Comparison of ENCODE assay signal across 14 mouse cellular contexts in genomic region chr1:159675472-159675871, GRCm38 (mm10).
"Had no signal": no experiment of that assay in that cellular context is flagged by ENCODE, and none has a peak within 500 bp of the region (broad histone marks: within the 10 kb centered on the region; RNA-seq: fewer than 3 reads in every experiment).

No protein-coding gene starts in this region.

- DNase-seq: lung, adult 18-20 months; lung, embryonic 14.5 days; lung, postnatal 10 days; lung, postnatal 4 days; right cerebral cortex, postnatal 14 days; thymus, postnatal 14 days; thymus, postnatal 36 days had no signal

- ATAC-seq: midbrain, embryonic 13.5 days; midbrain, embryonic 15.5 days had no signal

- H3K27ac ChIP-seq: midbrain, embryonic 13.5 days; midbrain, embryonic 15.5 days; neural tube, embryonic 12.5 days; stomach, embryonic 15.5 days; stomach, postnatal 0 days had no signal

- H3K4me2 ChIP-seq: lung, embryonic 14.5 days; midbrain, embryonic 11.5 days; midbrain, embryonic 13.5 days; midbrain, embryonic 15.5 days; neural tube, embryonic 12.5 days; stomach, embryonic 15.5 days had no signal

- H3K9ac ChIP-seq: lung, embryonic 14.5 days; midbrain, embryonic 13.5 days; midbrain, embryonic 15.5 days; neural tube, embryonic 12.5 days; stomach, embryonic 15.5 days had no signal

- H3K4me3 ChIP-seq: megakaryocyte, embryonic 14.5 days; midbrain, embryonic 13.5 days; midbrain, embryonic 15.5 days; neural tube, embryonic 12.5 days; stomach, embryonic 15.5 days had no signal

- H3K27me3 ChIP-seq: midbrain, embryonic 13.5 days; midbrain, embryonic 15.5 days; neural tube, embryonic 12.5 days; stomach, embryonic 15.5 days had no signal

- H3K36me3 ChIP-seq: midbrain, embryonic 13.5 days; midbrain, embryonic 15.5 days; neural tube, embryonic 12.5 days; stomach, embryonic 15.5 days had no signal

- H3K4me1 ChIP-seq: megakaryocyte, embryonic 14.5 days; stomach, embryonic 15.5 days had no signal

- H3K9me3 ChIP-seq: megakaryocyte, embryonic 14.5 days; midbrain, embryonic 13.5 days; midbrain, embryonic 15.5 days; neural tube, embryonic 12.5 days; stomach, embryonic 15.5 days had no signal
